Mouse (Mus musculus) retina, postnatal 1 day (tissue): Measurements from ENCODE around the gene Ephx1.
"Not testable (repeated sequence)": the region's sequence is repeated elsewhere in the genome, so short reads cannot be mapped to it uniquely, and the experiment has no call there.

Experiments used
- DNase-seq: peaks from one replicate; pipeline ENCODE4 v3.0.0-alpha.2; 2012

The Ephx1 gene

DNA sequence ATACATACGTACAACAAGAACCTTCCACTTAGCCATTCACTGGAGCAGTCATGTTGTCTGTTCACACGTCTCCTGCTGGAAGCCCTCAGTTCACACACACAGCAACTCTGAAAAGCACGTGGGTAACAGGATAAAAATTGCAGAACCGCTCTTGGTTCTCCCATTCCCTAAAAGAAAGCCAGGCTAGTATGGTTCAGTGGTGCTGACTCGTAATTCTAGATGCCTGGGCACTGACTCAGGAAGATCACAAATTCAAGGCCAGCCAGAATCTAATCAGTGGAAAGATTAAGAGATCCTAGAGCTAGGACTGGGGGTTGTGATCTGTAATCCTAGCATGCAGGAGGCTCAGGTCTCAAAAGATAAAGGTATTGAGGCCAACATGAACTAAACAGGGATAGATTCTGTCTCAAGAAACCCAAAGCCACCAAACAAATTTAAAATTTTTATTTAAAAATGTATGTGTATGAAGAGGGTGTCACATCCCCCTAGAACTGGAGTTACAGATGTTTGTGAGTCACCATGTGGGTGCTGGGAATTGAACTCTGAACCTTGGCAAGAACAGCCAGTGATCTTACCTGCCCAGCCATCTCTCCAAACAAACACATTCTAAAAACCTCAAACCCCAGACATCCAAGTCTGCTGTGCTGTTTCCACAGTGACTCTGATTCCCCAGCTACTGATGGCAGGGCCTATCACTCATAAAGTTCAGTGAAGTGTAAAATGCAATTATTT, at the start of gene Ephx1:
TSS of gene Ephx1 (minus strand) at position 149 of the 732 bp plus-strand sequence.
- no peak for DNase-seq

DNA sequence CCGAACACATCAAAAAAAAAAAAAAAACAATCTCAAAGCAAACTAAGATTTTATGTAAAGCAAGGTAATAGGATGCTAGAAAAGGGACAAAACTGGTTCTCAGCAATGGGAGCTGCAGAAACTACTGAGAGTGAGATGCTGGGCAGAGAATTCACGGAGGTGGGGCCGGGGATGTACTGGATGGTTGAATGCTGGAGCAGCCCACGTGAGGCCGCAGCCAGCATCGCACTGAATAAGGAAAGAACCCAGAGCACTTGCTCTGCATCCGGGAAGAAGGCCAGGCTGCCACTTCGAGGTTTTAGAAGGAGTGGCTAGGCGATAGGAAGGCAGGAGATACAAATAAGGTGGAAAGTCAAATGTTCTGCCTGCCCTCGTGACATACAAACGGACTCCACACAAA, 49.0 kb upstream of the Ephx1 start:
- no peak for DNase-seq

GRCm38 (mm10) chr1:181068344-181068743, 47.6 kb upstream of the Ephx1 start:
- no peak for DNase-seq

DNA sequence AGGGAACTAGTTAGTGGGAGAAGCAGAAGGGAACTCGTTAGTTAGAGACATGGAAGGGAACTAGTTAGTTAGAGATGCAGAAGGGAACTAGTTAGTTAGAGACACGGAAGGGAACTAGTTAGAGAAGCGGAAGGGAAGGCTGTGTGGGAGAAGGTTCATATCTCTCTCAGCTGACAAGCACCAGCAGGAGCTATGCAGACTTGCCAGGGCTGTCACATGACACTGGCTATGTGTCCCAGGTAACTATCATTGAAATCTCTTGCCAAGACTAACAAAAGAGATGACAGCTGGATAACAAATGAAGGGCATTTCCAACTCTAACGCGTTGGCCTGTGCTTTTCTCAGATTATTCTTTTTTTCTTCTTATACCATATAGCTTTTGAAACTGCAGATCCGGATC, 43.9 kb upstream of the Ephx1 start:
- DNase-seq = no peak

GRCm38 (mm10) chr1:181063991-181064390, 43.3 kb upstream of the Ephx1 start:
- no peak for DNase-seq

GRCm38 (mm10) chr1:181061784-181062485, 41.2 kb upstream of the Ephx1 start:
- no peak for DNase-seq

GRCm38 (mm10) chr1:181052898-181053297, 32.2 kb upstream of the Ephx1 start:
- no peak for DNase-seq

- no peak for DNase-seq
These were observed 30.2 kb upstream of the Ephx1 start, which contains the start of gene 9130409I23Rik for GRCm38 (mm10) chr1:181050937-181051336. 9130409I23Rik (plus strand) TSS chr1:181051237.

- DNase-seq = peak; percentile 21
These were observed 28.7 kb upstream of the Ephx1 start for GRCm38 (mm10) chr1:181049328-181049842.

DNA sequence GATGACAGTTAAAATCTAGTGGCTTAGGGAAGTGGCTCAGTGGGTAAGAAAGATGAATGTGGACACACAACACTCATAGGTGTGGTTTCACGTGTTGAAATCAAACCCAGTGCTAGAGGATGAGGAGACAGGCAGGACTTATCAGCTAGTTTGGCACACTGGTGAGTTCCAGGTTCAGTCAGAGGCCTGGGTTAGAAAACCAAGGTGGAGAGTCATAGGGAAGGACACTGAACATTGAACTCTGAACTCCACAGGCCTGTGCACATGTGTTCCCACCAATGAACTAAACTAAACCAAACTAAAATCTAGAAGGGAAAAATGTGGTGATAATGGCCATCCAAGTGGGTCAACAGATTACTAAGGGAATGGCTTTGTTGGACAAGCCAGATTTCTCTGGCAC, 26.8 kb upstream of the Ephx1 start:
- no peak for DNase-seq

DNA sequence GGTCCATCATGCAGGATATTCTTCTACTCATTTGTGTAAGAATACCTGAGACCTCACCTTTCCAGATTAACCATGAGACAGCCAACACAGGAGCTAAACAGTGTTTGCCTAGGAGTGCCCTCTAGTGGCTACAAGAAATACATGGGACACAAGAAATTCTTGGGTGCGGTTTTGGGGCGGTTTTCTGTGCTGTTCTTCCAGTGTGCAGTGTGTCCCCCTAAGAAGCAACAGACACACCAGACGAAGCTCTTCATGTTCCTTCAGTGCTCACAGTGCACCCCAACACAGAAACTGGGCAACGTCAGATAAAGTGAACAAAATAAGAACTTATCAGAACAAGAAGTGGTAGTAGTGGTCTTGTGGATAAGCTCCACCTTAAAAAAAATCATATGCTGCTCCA, 18.9 kb upstream of the Ephx1 start:
- DNase-seq = peak; percentile 66

- no peak for DNase-seq
These were observed 16.9 kb upstream of the Ephx1 start for GRCm38 (mm10) chr1:181037623-181038022.

DNA sequence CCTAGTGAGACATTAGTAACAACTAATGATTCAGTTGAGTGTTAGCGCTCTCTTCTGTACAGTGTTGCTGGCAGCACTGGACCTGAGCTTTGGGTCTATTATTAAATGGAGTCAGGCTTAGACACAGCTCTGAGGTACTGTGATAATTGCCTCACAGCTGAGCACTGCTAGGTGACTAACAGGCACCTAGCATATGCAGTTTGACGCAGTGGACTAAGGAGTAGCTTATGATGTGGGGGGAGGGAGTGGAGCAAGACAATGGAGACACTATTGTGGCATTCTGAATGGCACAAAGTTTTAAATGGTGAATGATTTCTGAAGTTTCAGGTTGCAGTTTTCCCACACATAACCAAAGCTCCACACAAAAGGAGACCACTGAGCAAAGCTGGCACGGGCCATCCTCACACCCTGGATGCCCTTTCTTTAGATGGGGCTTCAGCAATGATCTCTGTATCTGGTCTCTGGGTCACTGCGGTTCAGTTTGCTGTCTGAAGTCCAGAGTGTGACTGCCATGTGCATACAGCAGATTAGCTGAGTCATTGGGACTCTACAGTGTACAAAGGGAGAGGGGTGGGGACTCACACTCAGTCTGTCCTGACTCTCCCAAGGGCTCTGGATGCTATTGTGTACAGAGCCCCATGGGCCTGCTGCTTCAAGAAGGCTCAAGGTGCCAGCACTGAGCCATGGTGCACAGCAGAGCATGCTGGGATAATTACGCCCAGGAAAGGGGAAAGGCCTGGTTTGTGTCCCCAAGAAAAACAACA, 14.5 kb upstream of the Ephx1 start:
- DNase-seq = not testable (repeated sequence)

DNA sequence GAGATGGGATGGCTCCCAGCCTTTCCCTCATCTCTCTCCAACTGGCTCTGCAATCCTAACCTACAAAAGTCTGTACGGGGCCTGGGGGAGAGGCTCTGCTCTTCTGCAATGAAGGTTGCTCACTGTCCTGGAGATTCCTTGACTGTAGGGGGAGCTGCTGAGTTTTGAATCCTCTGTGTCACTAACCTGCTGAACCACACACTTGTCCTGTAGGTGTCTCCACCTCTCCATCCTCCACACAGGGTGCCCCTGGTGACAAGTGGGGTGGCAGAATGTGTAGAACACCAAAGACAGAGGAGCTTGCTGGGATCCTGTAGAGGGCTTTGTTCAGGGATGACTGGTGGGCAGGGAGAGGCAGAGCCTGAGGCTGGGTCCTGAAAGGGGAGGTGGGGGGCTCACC, 1.6 kb upstream of the Ephx1 start:
- peak; percentile 78 for DNase-seq

GRCm38 (mm10) chr1:181021488-181021865, 773 bp upstream of the Ephx1 start:
- DNase-seq = peak; percentile 33

GRCm38 (mm10) chr1:181017890-181018420, 2.7 kb downstream of the Ephx1 start:
- DNase-seq = no peak

DNA sequence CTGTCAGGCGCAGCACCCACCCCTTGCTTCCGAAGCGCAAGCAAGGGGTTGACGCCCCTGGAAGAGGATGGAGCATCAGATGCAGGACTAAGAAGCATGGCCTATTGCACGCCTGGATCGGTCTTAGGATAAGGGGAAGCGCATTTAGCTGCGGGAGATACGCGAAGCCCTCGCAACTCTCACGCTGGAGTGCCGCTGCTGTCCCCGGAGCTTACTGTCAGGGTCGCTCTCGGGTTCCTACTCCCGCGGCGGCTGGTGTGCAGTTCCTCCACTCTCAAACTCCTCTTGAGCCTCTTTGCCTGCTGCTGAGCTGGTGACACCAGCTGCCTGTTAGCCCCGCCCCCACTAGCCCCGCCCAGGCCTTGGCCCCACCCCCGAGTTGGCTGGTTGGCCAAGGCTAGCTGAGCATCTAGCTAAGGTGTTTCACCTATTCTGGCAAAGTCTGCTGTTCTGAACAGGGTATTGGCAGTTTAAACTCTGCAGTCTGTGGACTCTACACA, 3.4 kb downstream of the Ephx1 start:
- peak; percentile 85 for DNase-seq

DNA sequence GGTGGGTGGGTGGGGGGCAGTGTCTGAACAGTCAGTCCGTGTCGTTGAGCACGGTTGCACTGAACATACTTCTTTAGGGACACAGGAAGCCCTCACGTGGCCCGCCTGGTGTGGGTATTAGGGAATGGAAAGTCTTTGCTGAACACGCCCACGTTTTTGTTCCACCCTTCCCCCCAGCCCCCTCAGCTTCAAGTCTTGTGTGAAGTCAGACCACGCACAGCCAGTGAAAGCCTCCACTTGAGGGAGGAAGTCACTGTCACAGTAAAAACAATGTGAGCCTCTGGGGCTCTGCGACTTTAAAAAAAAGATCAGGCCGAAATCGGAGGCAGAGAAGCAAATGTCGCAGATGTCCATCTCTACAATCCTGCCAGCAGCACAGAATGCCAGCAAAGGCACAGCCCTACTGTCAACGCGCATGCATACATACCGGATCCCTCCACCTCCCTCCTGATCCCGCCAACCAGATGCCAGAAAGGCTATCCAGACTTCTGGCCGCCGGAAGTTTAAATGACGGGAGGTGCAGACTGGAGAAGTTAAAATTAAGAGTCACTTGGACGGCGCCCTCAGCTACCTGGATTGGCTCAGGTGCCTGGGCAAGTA, 4.1 kb downstream of the Ephx1 start:
- peak; percentile 67 for DNase-seq

DNA sequence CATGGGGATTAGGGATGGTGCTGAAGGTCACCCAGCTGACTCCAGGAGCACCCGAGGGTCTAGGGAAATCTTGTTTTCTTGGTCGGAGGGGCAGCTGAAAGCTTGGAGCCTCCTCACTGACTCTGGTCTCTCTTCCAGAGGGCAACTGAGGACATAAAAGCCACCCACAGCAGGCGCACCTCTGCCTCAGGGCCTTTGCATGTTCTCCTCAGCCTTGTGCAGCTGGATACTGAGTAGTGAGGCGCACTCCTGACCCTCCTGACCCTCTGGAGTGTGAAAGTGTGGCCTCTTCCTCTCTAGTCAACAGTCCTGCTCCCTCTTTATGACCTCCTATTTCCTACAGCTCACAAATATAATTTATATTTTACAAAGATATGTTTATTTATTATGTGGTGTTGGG, 4.7 kb downstream of the Ephx1 start:
- no peak for DNase-seq

- no peak for DNase-seq
These were observed 5.1 kb downstream of the Ephx1 start for GRCm38 (mm10) chr1:181015558-181015957.

DNA sequence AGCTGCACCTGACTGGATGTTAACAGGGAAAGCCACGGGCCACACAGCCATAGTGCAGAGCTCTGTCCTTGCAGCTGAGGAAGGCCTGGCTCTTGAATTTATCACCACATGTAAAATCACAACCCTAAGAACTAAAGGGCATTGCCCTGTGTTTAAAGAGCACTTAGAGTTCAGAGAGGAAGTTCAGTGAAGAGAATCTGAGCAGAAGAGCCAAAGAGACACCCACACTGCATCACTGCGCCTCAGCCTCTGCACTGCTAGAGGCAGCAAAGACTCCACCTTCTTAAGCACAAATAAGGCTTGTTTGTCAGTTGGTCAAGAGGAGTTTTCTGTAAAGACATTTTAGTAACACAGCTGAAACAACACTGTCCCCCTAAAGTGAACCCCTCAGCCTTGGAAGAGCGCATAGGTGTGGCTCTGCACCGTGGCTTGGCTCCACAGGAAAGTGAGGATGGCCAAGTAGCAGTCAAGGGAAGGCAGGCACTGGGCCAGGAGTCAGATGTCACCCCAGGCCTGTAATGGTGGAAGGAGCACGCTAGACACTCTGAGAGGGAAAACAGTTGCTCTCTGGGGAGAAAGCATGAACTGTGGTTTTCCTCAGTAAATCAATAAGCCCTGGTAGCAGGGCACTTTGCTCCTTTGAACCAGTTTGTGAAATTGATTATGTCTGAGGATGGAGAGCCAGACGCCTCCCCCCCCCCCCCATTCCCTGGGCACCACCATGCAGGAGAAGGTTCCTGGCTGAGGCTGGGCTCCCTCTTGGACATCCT, 5.8 kb downstream of the Ephx1 start:
- no peak for DNase-seq

GRCm38 (mm10) chr1:181013446-181013845, 7.3 kb downstream of the Ephx1 start:
- DNase-seq = no peak
